Mouse (Mus musculus) 3134 (cell line): ENCODE data around the gene Crhr1.
"Not testable (repeated sequence)": the region's sequence is repeated elsewhere in the genome, so short reads cannot be mapped to it uniquely, and the experiment has no call there.

Experiments
- DNase-seq: peaks from one replicate; pipeline ENCODE4 v3.0.0-alpha.2; 2011; ENCODE audit warnings: low spot score; ENCODE audit not compliant: insufficient read length; ENCODE audit errors: extremely low read depth

Gene Crhr1

GRCm38 (mm10) chr11:104190008-104190407 is 57.4 kb downstream of the Crhr1 start:
- DNase-seq = peak; percentile 43

GRCm38 (mm10) chr11:104195382-104195781 is 62.7 kb downstream of the Crhr1 start:
- no peak for DNase-seq

- DNase-seq = peak; percentile 29
Measured at GRCm38 (mm10) chr11:104195791-104196190, 63.1 kb downstream of the Crhr1 start.

GRCm38 (mm10) chr11:104197861-104198260 is 65.2 kb downstream of the Crhr1 start:
- DNase-seq = no peak

GRCm38 (mm10) chr11:104203271-104203670 is 70.6 kb downstream of the Crhr1 start:
- DNase-seq = no peak

- no peak for DNase-seq
Measured at GRCm38 (mm10) chr11:104206573-104206972, 73.9 kb downstream of the Crhr1 start.

GRCm38 (mm10) chr11:104209041-104209440 is 76.4 kb downstream of the Crhr1 start:
- no peak for DNase-seq

- no peak for DNase-seq
Measured at GRCm38 (mm10) chr11:104211251-104211650, 78.6 kb downstream of the Crhr1 start.

GRCm38 (mm10) chr11:104214128-104214527 is 81.5 kb downstream of the Crhr1 start:
- not testable (repeated sequence) for DNase-seq

GRCm38 (mm10) chr11:104218075-104218474 is 85.4 kb downstream of the Crhr1 start:
- no peak for DNase-seq

- DNase-seq = no peak
Measured at GRCm38 (mm10) chr11:104220291-104220690, 87.6 kb downstream of the Crhr1 start.

GRCm38 (mm10) chr11:104221751-104222150 is 89.1 kb downstream of the Crhr1 start:
- DNase-seq = no peak

GRCm38 (mm10) chr11:104223301-104223700 is 90.6 kb downstream of the Crhr1 start:
- DNase-seq = no peak
